Mouse (Mus musculus) heart, embryonic 14.5 days (tissue): Measurements from ENCODE around the gene Rnf152. TPM values are rescaled to one million over a fixed set of nuclear protein-coding genes. Genes with fewer than 3 reads are reported as not detected.
A peak's percentile ranks its signal among the peaks of the same experiment; 100 is the strongest.

Source experiments
- ATAC-seq: fragments of 200-750 bp; cut with Nextera tagmentation; 2 replicates; pipeline ENCODE4 v1.8.0; 2017; ENCODE audit warnings: low read depth, moderate TSS enrichment; ENCODE audit not compliant: insufficient number of reproducible peaks, insufficient read depth, low FRiP score
- H3K27ac ChIP-seq, 2 experiments: fragments of 200-500 bp in 1 of 2; fragments of 300-500 bp in 1 of 2; sonication (generic) in 1 of 2; replicated peaks in 1 of 2; 2 replicates each; pipeline ENCODE4 v1.5.1; 2012 to 2014; ENCODE audit warnings: low read depth in 2 of 2, low read length in 2 of 2, control low read depth in 1 of 2, mild to moderate bottlenecking in 1 of 2, mixed read lengths in 1 of 2; ENCODE audit not compliant: control insufficient read depth in 1 of 2, insufficient read depth in 1 of 2
- H3K27me3 ChIP-seq: fragments of 300-500 bp; sonication (generic); 2 replicates; pipeline ENCODE4 v1.6.1; 2014; ENCODE audit warnings: mild to moderate bottlenecking, low read length, control low read depth; ENCODE audit not compliant: control insufficient read depth, insufficient read depth
- H3K36me3 ChIP-seq: fragments of 300-500 bp; sonication (generic); 2 replicates; pipeline ENCODE4 v1.6.1; 2014; ENCODE audit warnings: mild to moderate bottlenecking, control low read depth, low read length, mixed read lengths; ENCODE audit not compliant: control insufficient read depth, insufficient read depth
- H3K4me1 ChIP-seq, 2 experiments: fragments of 200-500 bp in 1 of 2; fragments of 300-500 bp in 1 of 2; sonication (generic) in 1 of 2; 2 replicates each; pipeline ENCODE4 v1.6.1; 2012 to 2014; ENCODE audit warnings: low read length in 2 of 2, control low read depth in 1 of 2, mixed read lengths in 1 of 2; ENCODE audit not compliant: control insufficient read depth in 2 of 2, insufficient read depth in 2 of 2
- H3K4me2 ChIP-seq: fragments of 300-500 bp; sonication (generic); 2 replicates; pipeline ENCODE4 v1.6.1; 2014; ENCODE audit warnings: mild to moderate bottlenecking, low read length
- H3K4me3 ChIP-seq, 2 experiments: fragments of 200-500 bp in 1 of 2; fragments of 300-500 bp in 1 of 2; sonication (generic) in 1 of 2; 2 replicates each; pipeline ENCODE4 v1.5.1; 2012 to 2014; ENCODE audit warnings: low read length in 2 of 2, mild to moderate bottlenecking in 2 of 2, control low read depth in 1 of 2, low read depth in 1 of 2, moderate library complexity in 1 of 2; ENCODE audit not compliant: control insufficient read depth in 1 of 2, insufficient read depth in 1 of 2
- H3K9ac ChIP-seq: fragments of 300-500 bp; sonication (generic); 2 replicates; pipeline ENCODE4 v1.6.1; 2014; ENCODE audit warnings: mild to moderate bottlenecking, low read length
- H3K9me3 ChIP-seq: fragments of 300-500 bp; sonication (generic); 2 replicates; pipeline ENCODE4 v1.6.1; 2016; ENCODE audit warnings: low read length, control low read depth; ENCODE audit not compliant: control insufficient read depth
- WGBS: fragments of 180-500 bp; shearing (Covaris S2); extraction: QIAGEN DNeasy Blood & Tissue Kit; methylation state at CpG from one replicate; pipeline ENCODE4 v1.1.7; 2014; 5-methylcytosine and 5-hydroxymethylcytosine counted together
- polyA plus RNA-seq: library from polyadenylated mRNA; unstranded; fragments of >200 nt; fragmentation: Nextera tagmentation; extraction: Ambion mirVana; gene quantifications from 2 replicates; pipeline ENCODE4 v1.2.1, GENCODE M21; 2014

Gene Rnf152
- polyA plus RNA-seq, 1 experiment from 2014 or later, result 0.34 TPM

- WGBS, result 40% methylated on average over 3 of the region's 3 CpGs
- 0 out of 4 replicates have a peak overlapping the region, but pooled peaks of 1 of the 2 experiments have one; percentile 4 for H3K27ac ChIP-seq
- no peaks in the 10 kb centered on the region for H3K9me3 ChIP-seq
- ATAC-seq, result 0 out of 2 replicates have a peak, but pooled peaks have one; percentile 39
- no peaks in the 10 kb centered on the region for H3K27me3 ChIP-seq
- H3K36me3 ChIP-seq, result no peaks in the 10 kb centered on the region
- no peak overlapping the region for H3K9ac ChIP-seq
- peaks cover 4 to 5% of the 10 kb centered on the region in 2 experiments; a peak in 3 of 4 replicates for H3K4me1 ChIP-seq
- no peak overlapping the region for H3K4me3 ChIP-seq
- no peak overlapping the region for H3K4me2 ChIP-seq
Measured at GRCm38 (mm10) chr1:105281277-105281676, 75.2 kb downstream of the Rnf152 start.

GRCm38 (mm10) chr1:105280160-105280559 lies 76.3 kb downstream of the Rnf152 start:
- Histone ChIP-seq H3K27me3 (no peaks in the 10 kb centered on the region), H3K9me3 (no peaks in the 10 kb centered on the region), H3K4me2 (no peak overlapping the region), H3K4me1 (peaks cover 4 to 5% of the 10 kb centered on the region in 2 experiments; a peak in 3 of 4 replicates), H3K4me3 (no peak overlapping the region), H3K27ac (no peak overlapping the region), H3K9ac (no peak overlapping the region), H3K36me3 (no peaks in the 10 kb centered on the region)
- 82% methylated on average over 2 of the region's 2 CpGs for WGBS
- no peak for ATAC-seq

GRCm38 (mm10) chr1:105274500-105275194 lies 81.9 kb downstream of the Rnf152 start:
- Histone ChIP-seq H3K4me3 (no peak overlapping the region), H3K27me3 (no peaks in the 10 kb centered on the region), H3K9ac (no peak overlapping the region), H3K27ac (no peak overlapping the region), H3K4me2 (no peak overlapping the region), H3K4me1 (no peaks in the 10 kb centered on the region), H3K36me3 (no peaks in the 10 kb centered on the region), H3K9me3 (no peaks in the 10 kb centered on the region)
- WGBS, result 84% methylated on average over 3 of the region's 3 CpGs
- ATAC-seq, result no peak

- no peaks in the 10 kb centered on the region for H3K9me3 ChIP-seq
Measured at GRCm38 (mm10) chr1:105271104-105271503, 85.4 kb downstream of the Rnf152 start.

GRCm38 (mm10) chr1:105263283-105264033 lies 93.1 kb downstream of the Rnf152 start:
- WGBS, result 59% methylated on average over 3 of the region's 3 CpGs
- Histone ChIP-seq H3K4me3 (no peak overlapping the region), H3K36me3 (no peaks in the 10 kb centered on the region), H3K27ac (no peak overlapping the region), H3K4me2 (no peak overlapping the region), H3K9me3 (no peaks in the 10 kb centered on the region), H3K9ac (no peak overlapping the region), H3K4me1 (no peaks in the 10 kb centered on the region), H3K27me3 (no peaks in the 10 kb centered on the region)
- ATAC-seq, result no peak

More at GRCm38 (mm10) chr1:105271104-105271503, 85.4 kb downstream of the Rnf152 start:
- Histone ChIP-seq H3K36me3 (no peaks in the 10 kb centered on the region), H3K9ac (no peak overlapping the region), H3K4me2 (no peak overlapping the region), H3K27ac (no peak overlapping the region), H3K4me1 (no peaks in the 10 kb centered on the region), H3K27me3 (no peaks in the 10 kb centered on the region), H3K4me3 (no peak overlapping the region)
- 89% methylated on average over 10 of the region's 10 CpGs for WGBS
- no peak for ATAC-seq

- WGBS, result 56% methylated on average over 5 of the region's 5 CpGs
- Histone ChIP-seq H3K9ac (no peak overlapping the region), H3K4me3 (no peak overlapping the region), H3K4me1 (no peaks in the 10 kb centered on the region), H3K9me3 (no peaks in the 10 kb centered on the region), H3K36me3 (no peaks in the 10 kb centered on the region), H3K27me3 (no peaks in the 10 kb centered on the region), H3K4me2 (no peak overlapping the region), H3K27ac (no peak overlapping the region)
- ATAC-seq, result no peak
Measured at GRCm38 (mm10) chr1:105260200-105260599, 96.3 kb downstream of the Rnf152 start.

GRCm38 (mm10) chr1:105257199-105257598 lies 99.3 kb downstream of the Rnf152 start:
- no peak overlapping the region for H3K27ac ChIP-seq
- H3K4me1 ChIP-seq, result no peaks in the 10 kb centered on the region
- no peak overlapping the region for H3K4me2 ChIP-seq
- ATAC-seq, result no peak
- H3K36me3 ChIP-seq, result no peaks in the 10 kb centered on the region
- no peaks in the 10 kb centered on the region for H3K27me3 ChIP-seq
- 80% methylated on average over 3 of the region's 3 CpGs for WGBS
- no peak overlapping the region for H3K4me3 ChIP-seq
- H3K9ac ChIP-seq, result no peak overlapping the region
- H3K9me3 ChIP-seq, result no peaks in the 10 kb centered on the region
